Mouse (Mus musculus) limb, embryonic 14.5 days (tissue): ENCODE results near the gene Snrnp70. TPM values are rescaled to one million over a fixed set of nuclear protein-coding genes. Genes with fewer than 3 reads are reported as not detected.

Experiments used
- ATAC-seq: fragments of 200-750 bp; cut with Nextera tagmentation; 2 replicates; pipeline ENCODE4 v1.8.0; 2017; ENCODE audit warnings: low read depth, moderate number of reproducible peaks, moderate TSS enrichment; ENCODE audit not compliant: low FRiP score
- DNase-seq: peaks from one replicate; pipeline ENCODE4 v3.0.0-alpha.2; 2015; ENCODE audit warnings: low spot score
- H3K27ac ChIP-seq: fragments of 300-500 bp; sonication (generic); replicated peaks from 2 replicates; pipeline ENCODE4 v1.5.1; 2014; ENCODE audit warnings: low read depth, mild to moderate bottlenecking, low read length, moderate library complexity, mixed read lengths
- H3K27me3 ChIP-seq: fragments of 300-500 bp; sonication (generic); 2 replicates; pipeline ENCODE4 v1.6.1; 2014; ENCODE audit warnings: low read length, mixed read lengths; ENCODE audit not compliant: control insufficient read depth, insufficient read depth
- H3K36me3 ChIP-seq: fragments of 300-500 bp; sonication (generic); 2 replicates; pipeline ENCODE4 v1.6.1; 2014; ENCODE audit warnings: mild to moderate bottlenecking, low read length, moderate library complexity, mixed read lengths; ENCODE audit not compliant: control insufficient read depth, insufficient read depth
- H3K4me1 ChIP-seq: fragments of 300-500 bp; sonication (generic); 2 replicates; pipeline ENCODE4 v1.6.1; 2014; ENCODE audit warnings: antibody characterized with exemption, low read length, mixed read lengths; ENCODE audit not compliant: control insufficient read depth, insufficient read depth
- H3K4me2 ChIP-seq: fragments of 300-500 bp; sonication (generic); replicated peaks from 2 replicates; pipeline ENCODE4 v1.6.1; 2014; ENCODE audit warnings: low read depth, mild to moderate bottlenecking, low read length, moderate library complexity; ENCODE audit not compliant: severe bottlenecking
- H3K4me3 ChIP-seq: fragments of 300-500 bp; sonication (generic); replicated peaks from 2 replicates; pipeline ENCODE4 v1.5.1; 2014; ENCODE audit warnings: low read length
- H3K9ac ChIP-seq: fragments of 300-500 bp; sonication (generic); 2 replicates; pipeline ENCODE4 v1.6.1; 2014; ENCODE audit warnings: mild to moderate bottlenecking, low read depth, low read length, moderate library complexity; ENCODE audit not compliant: severe bottlenecking
- H3K9me3 ChIP-seq: fragments of 300-500 bp; sonication (generic); 2 replicates; pipeline ENCODE4 v1.6.1; 2016; ENCODE audit warnings: low read length; ENCODE audit not compliant: control insufficient read depth
- POLR2A ChIP-seq: fragments of 200-500 bp; IDR thresholded peaks from 2 replicates; pipeline ENCODE4 v1.8.0; 2012; ENCODE audit warnings: inconsistent platforms, mild to moderate bottlenecking, moderate library complexity, borderline replicate concordance; ENCODE audit not compliant: insufficient read depth, insufficient read length; ENCODE audit errors: extremely low read depth
- WGBS: fragments of 180-500 bp; shearing (Covaris S2); extraction: QIAGEN DNeasy Blood & Tissue Kit; methylation state at CpG from one replicate; pipeline ENCODE4 v1.1.7; 2014; 5-methylcytosine and 5-hydroxymethylcytosine counted together
- polyA plus RNA-seq, 2 experiments: library from polyadenylated mRNA; depleted of rRNA in 1 of 2; stranded (reverse) in 1 of 2; unstranded in 1 of 2; fragments of >200 nt; fragmentation: Nextera tagmentation in 1 of 2; extraction: Ambion mirVana in 1 of 2; gene quantifications; 2 replicates each; pipeline versions ENCODE4 v1.2.1 to v1.2.3; 2012 to 2014

Gene Snrnp70
- polyA plus RNA-seq (2012; rRNA removed) = 539 and 694 TPM in 2 replicates
- polyA plus RNA-seq (2014; fragmentation: Nextera tagmentation; extraction: Ambion mirVana) = 69.7 and 73.7 TPM in 2 replicates

GRCm38 (mm10) chr7:45395578-45396336, at the start of gene Snrnp70:
Snrnp70 (minus strand) TSS chr7:45395742.
- H3K27ac ChIP-seq = peak within 1 kb of the TSS; percentile 98
- H3K4me3 ChIP-seq = peak within 1 kb of the TSS; percentile 74
- peak within 1 kb of the TSS; percentile 93 for H3K9ac ChIP-seq
- peaks cover 11% of the 10 kb centered on the region for H3K4me1 ChIP-seq
- H3K36me3 ChIP-seq = peaks cover 20% of the 10 kb centered on the region
- no peaks in the 10 kb centered on the region for H3K9me3 ChIP-seq
- peak; percentile 96 for ATAC-seq
- peak within 1 kb of the TSS; percentile 88 for H3K4me2 ChIP-seq
- TF ChIP-seq POLR2A = peak; percentile 97
- peak; percentile 100 for DNase-seq
- no peaks in the 10 kb centered on the region for H3K27me3 ChIP-seq
- under 1% methylated on average over 52 of the region's 60 CpGs for WGBS

GRCm38 (mm10) chr7:45443526-45444420, 48.2 kb upstream of the Snrnp70 start:
- TF ChIP-seq POLR2A = no peak
- WGBS = 84% methylated on average over 22 of the region's 22 CpGs
- Histone ChIP-seq H3K4me3 (no peak overlapping the region), H3K4me2 (no peak overlapping the region), H3K27me3 (no peaks in the 10 kb centered on the region), H3K4me1 (no peaks in the 10 kb centered on the region), H3K27ac (no peak overlapping the region), H3K36me3 (peaks cover 72% of the 10 kb centered on the region), H3K9me3 (no peaks in the 10 kb centered on the region), H3K9ac (no peak overlapping the region)
- no peak for DNase-seq
- no peak for ATAC-seq

DNA sequence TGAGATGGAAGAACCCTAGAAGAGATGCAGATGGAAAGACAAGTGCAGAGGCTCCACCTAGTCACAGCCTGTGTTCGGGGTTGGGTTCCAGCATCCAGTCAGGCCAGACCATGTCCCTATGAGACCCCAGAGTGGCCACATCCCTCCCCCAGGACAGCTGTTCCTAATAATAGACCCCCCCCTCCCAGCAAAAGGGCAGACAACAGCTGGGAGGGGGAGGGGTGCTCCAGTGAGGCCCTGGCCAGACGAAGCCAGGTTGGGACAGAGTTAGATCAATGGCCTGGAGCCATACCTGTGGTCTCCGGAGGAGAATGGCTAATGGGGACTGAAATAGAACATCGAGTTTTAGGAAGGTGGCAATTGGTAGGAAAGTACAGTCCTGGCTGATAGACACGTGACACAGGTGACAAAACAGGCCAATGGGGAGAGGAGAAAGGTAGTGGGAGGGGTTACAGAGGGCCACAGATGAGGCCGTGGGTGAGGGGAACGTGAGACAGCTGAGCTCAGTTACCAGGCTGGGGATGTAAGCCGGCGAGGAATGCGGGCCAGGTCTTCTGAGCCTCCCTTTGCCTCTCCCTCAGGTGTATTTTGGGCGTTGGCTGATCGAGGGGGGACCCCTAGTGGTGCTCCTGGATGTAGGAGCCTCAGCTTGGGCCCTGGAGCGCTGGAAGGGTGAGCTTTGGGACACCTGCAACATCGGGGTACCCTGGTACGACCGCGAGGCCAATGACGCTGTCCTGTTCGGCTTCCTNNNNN, 42.2 kb upstream of the Snrnp70 start, which contains the start of gene Ruvbl2:
TSS of gene Ruvbl2 (minus strand) at position 576 of the 756 bp plus-strand sequence.
- ATAC-seq = no peak
- Histone ChIP-seq H3K4me1 (peaks cover 37% of the 10 kb centered on the region), H3K9me3 (no peaks in the 10 kb centered on the region), H3K9ac (no peak within 1 kb of the TSS), H3K4me3 (0 out of 2 replicates have a peak within 1 kb of the TSS, but pooled peaks have one; percentile 2), H3K4me2 (peak within 1 kb of the TSS; percentile 36), H3K27ac (no peak within 1 kb of the TSS; the same call in 1 of the 2 replicates), H3K27me3 (no peaks in the 10 kb centered on the region), H3K36me3 (peaks cover 28% of the 10 kb centered on the region)
- no peak for DNase-seq
- WGBS = 11% methylated on average over 18 of the region's 19 CpGs
- no peak for TF ChIP-seq POLR2A

- no peaks in the 10 kb centered on the region for H3K9me3 ChIP-seq
- no peak for ATAC-seq
- H3K4me2 ChIP-seq = peak overlapping the region; percentile 23
- H3K4me1 ChIP-seq = peaks cover 37% of the 10 kb centered on the region
- H3K4me3 ChIP-seq = no peak overlapping the region
- H3K27ac ChIP-seq = no peak overlapping the region
- 22% methylated on average over 6 of the region's 6 CpGs for WGBS
- H3K36me3 ChIP-seq = peaks cover 26% of the 10 kb centered on the region
- no peak for TF ChIP-seq POLR2A
- H3K9ac ChIP-seq = no peak overlapping the region
- no peaks in the 10 kb centered on the region for H3K27me3 ChIP-seq
- DNase-seq = no peak
These were observed 41.5 kb upstream of the Snrnp70 start for GRCm38 (mm10) chr7:45437046-45437445.
